Mouse (Mus musculus): Measurements from ENCODE around the gene Prdm12.

DNA sequence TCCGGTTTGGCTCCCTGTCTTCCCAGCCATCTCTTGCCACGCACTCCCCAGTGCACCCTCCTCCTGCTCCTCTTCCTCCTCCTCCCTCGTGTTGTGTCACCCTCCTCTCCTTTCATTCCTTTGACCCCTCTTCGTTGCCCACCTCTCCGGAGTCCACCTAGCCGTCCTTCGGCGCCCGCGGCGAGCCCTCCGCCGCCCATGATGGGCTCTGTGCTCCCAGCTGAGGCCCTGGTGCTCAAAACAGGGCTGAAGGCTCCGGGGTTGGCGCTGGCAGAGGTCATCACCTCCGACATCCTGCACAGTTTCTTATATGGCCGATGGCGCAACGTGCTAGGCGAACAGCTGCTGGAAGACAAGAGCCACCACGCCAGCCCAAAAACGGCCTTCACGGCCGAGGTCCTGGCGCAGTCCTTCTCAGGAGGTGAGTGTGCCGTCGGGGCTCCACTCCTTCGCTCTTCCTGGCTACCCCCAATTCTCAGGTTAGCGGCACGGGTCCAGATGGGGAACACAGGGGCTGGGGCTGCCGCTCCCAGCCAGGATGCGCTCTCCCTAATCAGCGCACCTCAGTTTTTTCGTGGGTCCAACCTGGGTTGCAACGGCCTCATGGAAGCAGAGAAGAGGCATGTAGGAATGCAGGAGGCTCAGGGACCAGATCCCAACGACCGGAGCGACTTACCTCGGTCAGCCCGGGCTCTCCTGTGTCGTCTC lies at the start of gene Prdm12:
- TF ChIP-seq POLR2A (IDR thresholded peaks at IDR 0.05; ENCODE audit: low read depth, low read length) (no peak), CTCF (IDR thresholded peaks at IDR 0.05; ENCODE audit: borderline replicate concordance, insufficient read depth, low read length) (no peak)
